Mouse (Mus musculus): Measurements from ENCODE around the gene Rab3a.

Rab3a gene

GRCm38 (mm10) chr8:70748246-70749096 lies 6.0 kb upstream of the Rab3a start:
- ChIA-PET CTCF (interaction anchor here in 1 of 4 experiments (1.0 to 1.7 kb wide), 2 partner anchors 16 to 30 kb away, joined by 3 read pairs; partner anchors contain the start of gene Gm3336), POLR2A (interaction anchor here in 3 of 4 experiments (0.6 to 14.5 kb wide), 9 partner anchors 10 to 91 kb away, joined by 3 to 148 read pairs (median 3); partner anchors contain the start of genes Arrdc2 (in 2 of the 3), Jund (in 2 of the 3) and Mpv17l2 (in 2 of the 3))

GRCm38 (mm10) chr8:70749097-70749674 lies 5.3 kb upstream of the Rab3a start:
- CTCF ChIA-PET = interaction anchor here in 1 of 4 experiments (0.7 to 1.7 kb wide), 4 partner anchors 15 to 96 kb away, joined by 3 read pairs; partner anchors contain the start of gene Gm3336

GRCm38 (mm10) chr8:70750128-70750680 lies 4.3 kb upstream of the Rab3a start:
- ChIA-PET POLR2A (interaction anchor here in 2 of 4 experiments (1.0 to 14.5 kb wide), 5 partner anchors 15 to 89 kb away, joined by 3 to 148 read pairs (median 3); partner anchors contain the start of genes Arrdc2 (in 1 of the 2), Jund (in 1 of the 2) and Mpv17l2 (in 1 of the 2)), CTCF (interaction anchor here in 2 of 4 experiments (0.7 to 2.8 kb wide), 5 partner anchors 14 to 95 kb away, joined by 3 to 8 read pairs (median 3); no protein-coding TSS in a partner anchor)

More at GRCm38 (mm10) chr8:70749097-70749674, 5.3 kb upstream of the Rab3a start:
- POLR2A ChIA-PET = interaction anchor here in 3 of 4 experiments (0.5 to 14.5 kb wide), 10 partner anchors 12 to 104 kb away, joined by 3 to 148 read pairs (median 4); partner anchors contain the start of genes Jund (in 2 of the 3), Arrdc2 (in 1 of the 3) and Mpv17l2 (in 1 of the 3)

GRCm38 (mm10) chr8:70752000-70752764 lies 2.3 kb upstream of the Rab3a start:
- POLR2A ChIA-PET = interaction anchor here (0.6 to 14.5 kb wide), 37 partner anchors 9 to 145 kb away, joined by 3 to 148 read pairs (median 5); partner anchors contain the start of genes Jund (in 3 of the 4), Arrdc2 (in 2 of the 4), Pde4c (in 2 of the 4) and Lsm4 (in 1 of the 4)
- CTCF ChIA-PET = interaction anchor here (0.5 to 7.8 kb wide), 47 partner anchors 9 to 298 kb away, joined by 3 to 79 read pairs (median 4); partner anchors contain the start of genes Gm3336 (in 4 of the 4), Lsm4 (in 2 of the 4), Mpv17l2 (in 2 of the 4) and Pde4c (in 2 of the 4)

GRCm38 (mm10) chr8:70753151-70753550 lies 1.3 kb upstream of the Rab3a start:
- POLR2A ChIA-PET = interaction anchor here in 3 of 4 experiments (0.7 to 14.5 kb wide), 30 partner anchors 10 to 144 kb away, joined by 3 to 148 read pairs (median 8); partner anchors contain the start of genes Jund (in 3 of the 3), Arrdc2 (in 2 of the 3), Gm3336 (in 1 of the 3) and Lsm4 (in 1 of the 3)
- CTCF ChIA-PET = interaction anchor here (0.5 to 7.8 kb wide), 22 partner anchors 10 to 152 kb away, joined by 3 to 79 read pairs (median 4); partner anchors contain the start of genes Gm3336 (in 2 of the 4), Arrdc2 (in 1 of the 4), Lrrc25 (in 1 of the 4) and Lsm4 (in 1 of the 4)

GRCm38 (mm10) chr8:70754871-70755660 lies 587 bp downstream of the Rab3a start:
- ChIA-PET CTCF (interaction anchor here (0.5 to 7.8 kb wide), 25 partner anchors 8 to 764 kb away, joined by 3 to 79 read pairs (median 4); partner anchors contain the start of genes Gm3336 (in 3 of the 4), Lsm4 (in 1 of the 4) and Pde4c (in 1 of the 4)), POLR2A (interaction anchor here (0.5 to 14.5 kb wide), 69 partner anchors 9 to 250 kb away, joined by 3 to 148 read pairs (median 4); partner anchors contain the start of genes Jund (in 3 of the 4), Rpl18a (in 3 of the 4), Arrdc2 (in 2 of the 4) and Gm3336 (in 2 of the 4))

- ChIA-PET CTCF (interaction anchor here in 2 of 4 experiments (0.8 to 7.8 kb wide), 5 partner anchors 7 to 145 kb away, joined by 3 to 79 read pairs (median 8); partner anchors contain the start of genes Gm3336 (in 1 of the 2) and Pde4c (in 1 of the 2)), POLR2A (interaction anchor here (0.6 to 14.5 kb wide), 24 partner anchors 8 to 146 kb away, joined by 3 to 148 read pairs (median 6); partner anchors contain the start of genes Jund (in 3 of the 4), Arrdc2 (in 2 of the 4), Gm3336 (in 1 of the 4) and Iqcn (in 1 of the 4))
Measured at GRCm38 (mm10) chr8:70755661-70756475, 1.4 kb downstream of the Rab3a start.

GRCm38 (mm10) chr8:70756476-70757040 lies 2.1 kb downstream of the Rab3a start:
- CTCF ChIA-PET = interaction anchor here in 2 of 4 experiments (1.2 to 7.8 kb wide), 8 partner anchors 10 to 89 kb away, joined by 4 to 79 read pairs (median 6); partner anchors contain the start of genes Gm3336 (in 2 of the 2), Arrdc2 (in 1 of the 2), Lsm4 (in 1 of the 2) and Pde4c (in 1 of the 2)
- POLR2A ChIA-PET = interaction anchor here in 3 of 4 experiments (0.6 to 14.5 kb wide), 20 partner anchors 9 to 140 kb away, joined by 3 to 148 read pairs (median 4); partner anchors contain the start of genes Arrdc2 (in 2 of the 3), Jund (in 2 of the 3), Gm3336 (in 1 of the 3) and Il12rb1 (in 1 of the 3)

- ChIA-PET POLR2A (interaction anchor here (0.7 to 14.5 kb wide), 28 partner anchors 8 to 148 kb away, joined by 3 to 148 read pairs (median 4); partner anchors contain the start of genes Jund (in 3 of the 4), Arrdc2 (in 2 of the 4), Pik3r2 (in 2 of the 4) and Gm3336 (in 1 of the 4)), CTCF (interaction anchor here in 3 of 4 experiments (0.6 to 7.8 kb wide), 20 partner anchors 9 to 146 kb away, joined by 3 to 79 read pairs (median 4); partner anchors contain the start of genes Gm3336 (in 3 of the 3), Arrdc2 (in 2 of the 3), Lsm4 (in 2 of the 3) and Jund (in 1 of the 3))
Measured at GRCm38 (mm10) chr8:70757523-70758307, 3.2 kb downstream of the Rab3a start.

GRCm38 (mm10) chr8:70758308-70758615 lies 3.8 kb downstream of the Rab3a start:
- ChIA-PET POLR2A (interaction anchor here (0.8 to 14.5 kb wide), 20 partner anchors 7 to 148 kb away, joined by 3 to 148 read pairs (median 6); partner anchors contain the start of genes Jund (in 3 of the 4), Arrdc2 (in 2 of the 4), Pik3r2 (in 2 of the 4) and Lsm4 (in 1 of the 4)), CTCF (interaction anchor here in 3 of 4 experiments (0.7 to 7.8 kb wide), 12 partner anchors 9 to 164 kb away, joined by 3 to 79 read pairs (median 5); partner anchors contain the start of genes Gm3336 (in 3 of the 3), Isyna1 (in 1 of the 3) and Pde4c (in 1 of the 3))

- ChIA-PET CTCF (interaction anchor here in 3 of 4 experiments (0.6 to 2.0 kb wide), 8 partner anchors 10 to 165 kb away, joined by 3 to 9 read pairs (median 4); partner anchors contain the start of genes Gm3336 (in 2 of the 3) and Isyna1 (in 1 of the 3)), POLR2A (interaction anchor here (0.6 to 14.5 kb wide), 22 partner anchors 6 to 149 kb away, joined by 3 to 148 read pairs (median 4); partner anchors contain the start of genes Jund (in 3 of the 4), Arrdc2 (in 2 of the 4), Lsm4 (in 2 of the 4) and Gm3336 (in 1 of the 4))
Measured at GRCm38 (mm10) chr8:70758616-70759561, 4.4 kb downstream of the Rab3a start.
